8 mouse cellular contexts compared by ENCODE assay signal in the genomic region with DNA sequence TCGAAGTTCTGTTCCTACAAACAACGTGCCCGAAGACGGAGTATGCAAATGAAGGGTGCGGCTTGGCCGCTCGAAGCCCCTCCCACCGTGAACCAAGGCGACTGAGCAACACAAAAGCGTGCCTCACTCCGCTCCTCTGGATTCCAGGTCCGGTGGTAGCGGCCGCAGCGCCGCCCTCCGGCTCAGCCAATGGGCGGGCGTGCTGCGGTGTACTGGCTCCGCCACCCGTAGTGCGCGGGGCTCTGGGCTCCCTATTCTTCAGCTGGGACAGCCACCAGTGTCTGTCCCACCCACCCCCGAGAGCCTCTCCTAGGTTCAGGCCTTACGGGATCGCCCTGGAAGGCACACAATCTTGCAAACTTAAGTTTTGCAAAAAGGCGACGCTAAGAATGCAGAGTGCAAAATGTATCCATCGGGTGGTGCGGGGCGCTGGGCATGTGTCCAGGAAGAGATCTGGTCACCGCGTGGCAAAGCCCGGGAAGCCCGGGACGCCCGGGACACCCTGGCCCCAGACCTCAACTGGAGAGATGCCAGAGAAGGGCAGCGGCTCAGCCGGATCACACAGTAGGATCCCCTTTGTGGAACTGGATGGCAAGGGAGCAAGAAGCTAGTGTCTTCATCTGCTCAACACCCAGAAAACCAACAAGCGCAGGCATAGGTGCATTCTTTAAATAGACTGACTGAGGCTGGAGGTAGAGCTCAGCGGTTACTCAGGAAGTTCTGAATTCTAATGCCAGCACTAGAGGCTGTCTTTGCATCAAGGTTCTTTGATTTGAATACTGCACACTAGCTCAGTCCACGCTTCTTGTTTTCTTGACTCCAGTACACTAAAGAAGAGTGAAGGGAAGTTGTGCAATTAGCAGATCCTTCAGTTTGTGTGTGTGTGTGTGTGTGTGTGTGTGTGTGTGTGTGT. TPM values are rescaled to one million over a fixed set of nuclear protein-coding genes. Genes with fewer than 3 reads are reported as not detected.
DNase-seq lines count a peak whose midpoint lies in the region; ATAC-seq lines count a peak whose summit lies in the region.

No protein-coding gene starts in this region.

- ATAC-seq in cerebellum, adult (ENCODE audit: insufficient number of reproducible peaks, low FRiP score, low TSS enrichment), result peak; percentile 98
- peak; percentile 99 for ATAC-seq in forebrain, embryonic 13.5 days
- ATAC-seq in liver, embryonic 15.5 days (ENCODE audit: insufficient read depth), result peak; percentile 99
- peak; percentile 100 for ATAC-seq in neural tube, embryonic 11.5 days (ENCODE audit: insufficient read depth, low FRiP score, low TSS enrichment)
- peak; percentile 99 for ATAC-seq in stomach, embryonic 16.5 days (ENCODE audit: insufficient read depth, low FRiP score)

- peaks cover 20% of the 10 kb centered on the region for H3K4me1 ChIP-seq in forebrain, embryonic 13.5 days
- H3K4me1 ChIP-seq in liver, embryonic 15.5 days (replicated peaks), result peaks cover 69% of the 10 kb centered on the region
- H3K4me1 ChIP-seq in neural tube, embryonic 11.5 days (ENCODE audit: control insufficient read depth, insufficient read depth, low read length), result peaks cover 3% of the 10 kb centered on the region; the same call in 1 of the 2 replicates
- H3K4me1 ChIP-seq in stomach, embryonic 16.5 days (ENCODE audit: control insufficient read depth, insufficient read depth, low read length), result peaks cover 25% of the 10 kb centered on the region

- H3K4me3 ChIP-seq in forebrain, embryonic 13.5 days, result peak overlapping the region; percentile 60
- H3K4me3 ChIP-seq in liver, embryonic 15.5 days (replicated peaks), result peak overlapping the region; percentile 56
- peak overlapping the region; percentile 48 for H3K4me3 ChIP-seq in neural tube, embryonic 11.5 days (ENCODE audit: low read depth, low read length)
- H3K4me3 ChIP-seq in stomach, embryonic 16.5 days (replicated peaks; ENCODE audit: low read length), result peak overlapping the region; percentile 59

- peak overlapping the region; percentile 89 for H3K27ac ChIP-seq in forebrain, embryonic 13.5 days
- peak overlapping the region; percentile 87 for H3K27ac ChIP-seq in liver, embryonic 15.5 days (replicated peaks)
- H3K27ac ChIP-seq in neural tube, embryonic 11.5 days (ENCODE audit: low read depth, low read length), result peak overlapping the region; percentile 85
- peak overlapping the region; percentile 85 for H3K27ac ChIP-seq in stomach, embryonic 16.5 days (ENCODE audit: low read length)

- H3K4me2 ChIP-seq in forebrain, embryonic 13.5 days, result peak overlapping the region; percentile 74
- peak overlapping the region; percentile 86 for H3K4me2 ChIP-seq in liver, embryonic 15.5 days
- peak overlapping the region; percentile 54 for H3K4me2 ChIP-seq in neural tube, embryonic 11.5 days (ENCODE audit: low read depth)
- peak overlapping the region; percentile 76 for H3K4me2 ChIP-seq in stomach, embryonic 16.5 days (ENCODE audit: low read depth, low read length)

- DNase-seq in ES-CJ7 (ENCODE audit: low read depth, low spot score), result peak; percentile 97
- peak; percentile 91 to 93 for DNase-seq in heart, postnatal 10 days
- peak; percentile 92 to 96 for DNase-seq in kidney, postnatal 4 days
- DNase-seq in neural tube, embryonic 11.5 days (ENCODE audit: low spot score), result peak; percentile 96

- no peaks in the 10 kb centered on the region for H3K27me3 ChIP-seq in forebrain, embryonic 13.5 days
- no peaks in the 10 kb centered on the region for H3K27me3 ChIP-seq in liver, embryonic 15.5 days
- no peaks in the 10 kb centered on the region for H3K27me3 ChIP-seq in neural tube, embryonic 11.5 days (ENCODE audit: control insufficient read depth, insufficient read depth, low read length)
- no peaks in the 10 kb centered on the region for H3K27me3 ChIP-seq in stomach, embryonic 16.5 days (ENCODE audit: control insufficient read depth, insufficient read depth, low read length)

- peak overlapping the region; percentile 82 for H3K9ac ChIP-seq in forebrain, embryonic 13.5 days
- peak overlapping the region; percentile 61 for H3K9ac ChIP-seq in liver, embryonic 15.5 days
- peak overlapping the region; percentile 70 for H3K9ac ChIP-seq in neural tube, embryonic 11.5 days (ENCODE audit: low read length)
- H3K9ac ChIP-seq in stomach, embryonic 16.5 days (ENCODE audit: low read length), result peak overlapping the region; percentile 77

- intact Hi-C loops in heart, postnatal 10 days (cut with DNase I), result no loop called here

- WGBS in forebrain, embryonic 13.5 days, result 1% methylated on average over 43 of the region's 43 CpGs
- WGBS in liver, embryonic 15.5 days (ENCODE audit: insufficient replicate concordance), result under 1% methylated on average over 43 of the region's 43 CpGs
- 1% methylated on average over 43 of the region's 43 CpGs for WGBS in neural tube, embryonic 11.5 days
- under 1% methylated on average over 43 of the region's 43 CpGs for WGBS in stomach, embryonic 16.5 days

- no peaks in the 10 kb centered on the region for H3K9me3 ChIP-seq in forebrain, embryonic 13.5 days (replicated peaks)
- no peaks in the 10 kb centered on the region for H3K9me3 ChIP-seq in liver, embryonic 15.5 days (replicated peaks)
- no peaks in the 10 kb centered on the region for H3K9me3 ChIP-seq in neural tube, embryonic 11.5 days (ENCODE audit: control insufficient read depth, low read length)
- no peaks in the 10 kb centered on the region for H3K9me3 ChIP-seq in stomach, embryonic 16.5 days (replicated peaks; ENCODE audit: control insufficient read depth, low read length)

- H3K36me3 ChIP-seq in forebrain, embryonic 13.5 days (ENCODE audit: poor library complexity, severe bottlenecking), result no peaks in the 10 kb centered on the region
- H3K36me3 ChIP-seq in liver, embryonic 15.5 days (replicated peaks), result no peaks in the 10 kb centered on the region
- H3K36me3 ChIP-seq in neural tube, embryonic 11.5 days (ENCODE audit: control insufficient read depth, insufficient read depth, low read length), result no peaks in the 10 kb centered on the region
- no peaks in the 10 kb centered on the region for H3K36me3 ChIP-seq in stomach, embryonic 16.5 days (ENCODE audit: control insufficient read depth, insufficient read depth, low read length)

RNA-seq across cellular contexts. Expression of a gene that starts 58.1 kb away (rescaled TPM):
- polyA plus RNA-seq in forebrain, embryonic 13.5 days (2015; fragmentation: Nextera tagmentation; extraction: Ambion mirVana), result 51.3 and 53.5 TPM in 2 replicates
- total RNA-seq in heart, postnatal 10 days (2021), result 100 to 1,000 TPM; 129 to 144 TPM
- polyA plus RNA-seq in liver, embryonic 15.5 days (2015; fragmentation: Nextera tagmentation; extraction: Ambion mirVana), result 20.5 and 25.7 TPM in 2 replicates
- polyA plus RNA-seq in neural tube, embryonic 11.5 days (2014; fragmentation: Nextera tagmentation; extraction: Ambion mirVana), result 43.3 and 43.4 TPM in 2 replicates
- 26.6 and 31.4 TPM in 2 replicates for polyA plus RNA-seq in stomach, embryonic 16.5 days (2015; fragmentation: Nextera tagmentation; extraction: Ambion mirVana)

Comparison
In these comparisons a context has a peak if more than half of its experiments do, and no peak if none do; other contexts are left out.
1. Peak in every context shown above with its lines: DNase-seq, ATAC-seq, H3K4me3 ChIP-seq and H3K27ac ChIP-seq.